Mouse (Mus musculus) midbrain, embryonic 14.5 days (tissue): ENCODE measurements at regions not wholly inside any gene's neighbourhood (a gene's known extent, or its start where the extent isn't known, plus 50 kb on each side); places are given as distances from the start of the nearest gene placed in this dataset.

Experiments
- ATAC-seq: fragments of 200-750 bp; cut with Nextera tagmentation; 2 replicates; pipeline ENCODE4 v1.8.0; 2017; ENCODE audit warnings: moderate number of reproducible peaks, moderate library complexity; ENCODE audit not compliant: low FRiP score, low TSS enrichment
- DNase-seq: peaks from one replicate; pipeline ENCODE4 v3.0.0-alpha.2; 2015
- H3K27ac ChIP-seq: fragments of 300-500 bp; sonication (generic); replicated peaks from 2 replicates; pipeline ENCODE4 v1.5.1; 2014; ENCODE audit warnings: mild to moderate bottlenecking, low read depth, low read length, moderate library complexity
- H3K27me3 ChIP-seq: fragments of 300-500 bp; sonication (generic); 2 replicates; pipeline ENCODE4 v1.6.1; 2014; ENCODE audit warnings: low read length, control low read depth, mixed read lengths; ENCODE audit not compliant: control insufficient read depth, insufficient read depth
- H3K36me3 ChIP-seq: fragments of 300-500 bp; sonication (generic); 2 replicates; pipeline ENCODE4 v1.6.1; 2014; ENCODE audit warnings: low read length, control low read depth; ENCODE audit not compliant: control insufficient read depth, insufficient read depth
- H3K4me1 ChIP-seq: fragments of 300-500 bp; sonication (generic); 2 replicates; pipeline ENCODE4 v1.6.1; 2014; ENCODE audit warnings: mild to moderate bottlenecking, antibody characterized with exemption, low read length, control low read depth; ENCODE audit not compliant: control insufficient read depth, insufficient read depth
- H3K4me2 ChIP-seq: fragments of 300-500 bp; sonication (generic); 2 replicates; pipeline ENCODE4 v1.6.1; 2014; ENCODE audit warnings: mild to moderate bottlenecking, low read length, moderate library complexity
- H3K4me3 ChIP-seq: fragments of 300-500 bp; sonication (generic); replicated peaks from 2 replicates; pipeline ENCODE4 v1.5.1; 2014; ENCODE audit warnings: low read depth, low read length
- H3K9ac ChIP-seq: fragments of 300-500 bp; sonication (generic); replicated peaks from 2 replicates; pipeline ENCODE4 v1.6.1; 2014; ENCODE audit warnings: mild to moderate bottlenecking, low read length, moderate library complexity
- H3K9me3 ChIP-seq: fragments of 300-500 bp; sonication (generic); 2 replicates; pipeline ENCODE4 v1.6.1; 2016; ENCODE audit warnings: low read length, control low read depth, mixed read lengths; ENCODE audit not compliant: control insufficient read depth
- WGBS: fragments of 180-500 bp; shearing (Covaris S2); extraction: QIAGEN DNeasy Blood & Tissue Kit; methylation state at CpG from one replicate; pipeline ENCODE4 v1.1.7; 2014; 5-methylcytosine and 5-hydroxymethylcytosine counted together

- H3K4me1 ChIP-seq = peaks cover 6% of the 10 kb centered on the region; the same call in 1 of the 2 replicates
- no peak overlapping the region for H3K4me3 ChIP-seq
- peak; percentile 7 for DNase-seq
- no peak overlapping the region for H3K4me2 ChIP-seq
- 66% methylated on average over 8 of the region's 8 CpGs for WGBS
- no peak overlapping the region for H3K9ac ChIP-seq
- no peaks in the 10 kb centered on the region for H3K9me3 ChIP-seq
- H3K27me3 ChIP-seq = no peaks in the 10 kb centered on the region
- no peaks in the 10 kb centered on the region for H3K36me3 ChIP-seq
- no peak overlapping the region for H3K27ac ChIP-seq
- ATAC-seq = no peak
Measured at GRCm38 (mm10) chr2:9422686-9423085, 458.4 kb upstream of the 4930412O13Rik start.

DNA sequence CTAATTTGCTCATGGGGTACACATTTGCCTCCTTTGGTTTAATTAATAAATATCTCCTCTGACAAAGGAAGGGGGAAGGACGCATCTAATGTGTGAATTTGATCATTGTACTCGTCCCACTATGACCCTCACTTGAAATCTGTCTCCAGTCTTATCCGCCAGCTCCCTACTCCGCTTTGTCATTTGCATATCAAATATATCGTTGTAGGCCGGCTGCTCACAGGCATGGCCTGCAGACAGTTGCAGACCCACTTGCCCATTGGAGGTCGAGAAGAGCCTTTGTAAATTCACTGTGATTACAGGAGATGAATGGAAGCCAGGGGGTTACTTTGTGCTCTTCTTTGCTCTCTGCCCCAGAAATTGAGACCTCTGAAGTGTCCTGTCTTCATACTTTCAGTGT lies 457.5 kb upstream of the 4930412O13Rik start:
- Histone ChIP-seq H3K4me2 (no peak overlapping the region), H3K36me3 (no peaks in the 10 kb centered on the region), H3K27me3 (no peaks in the 10 kb centered on the region), H3K27ac (no peak overlapping the region), H3K4me3 (no peak overlapping the region), H3K9ac (no peak overlapping the region), H3K4me1 (peaks cover 6% of the 10 kb centered on the region; the same call in 1 of the 2 replicates), H3K9me3 (no peaks in the 10 kb centered on the region)
- 4% methylated on average over 7 of the region's 7 CpGs for WGBS
- DNase-seq = peak; percentile 20
- ATAC-seq = no peak; the same call in 1 of the 2 replicates

- peak overlapping the region; percentile 80 for H3K27ac ChIP-seq
- H3K4me3 ChIP-seq = no peak overlapping the region
Measured at GRCm38 (mm10) chr2:9433110-9433940, 447.7 kb upstream of the 4930412O13Rik start.

GRCm38 (mm10) chr2:9435155-9435872 lies 445.7 kb upstream of the 4930412O13Rik start:
- ATAC-seq (peak; percentile 57), DNase-seq (peak; percentile 79)
- WGBS = 42% methylated on average over 9 of the region's 9 CpGs
- Histone ChIP-seq H3K27ac (peak overlapping the region; percentile 80), H3K4me3 (no peak overlapping the region), H3K27me3 (no peaks in the 10 kb centered on the region), H3K4me1 (peaks cover 23% of the 10 kb centered on the region; the same call in 1 of the 2 replicates), H3K9ac (no peak overlapping the region), H3K9me3 (no peaks in the 10 kb centered on the region), H3K4me2 (peak overlapping the region; percentile 25), H3K36me3 (no peaks in the 10 kb centered on the region)

More at GRCm38 (mm10) chr2:9433110-9433940, 447.7 kb upstream of the 4930412O13Rik start:
- 20% methylated on average over 17 of the region's 17 CpGs for WGBS
- no peaks in the 10 kb centered on the region for H3K36me3 ChIP-seq
- no peaks in the 10 kb centered on the region for H3K27me3 ChIP-seq
- H3K9ac ChIP-seq = no peak overlapping the region
- peak; percentile 77 for DNase-seq
- H3K4me2 ChIP-seq = peak overlapping the region; percentile 27
- peaks cover 23% of the 10 kb centered on the region; the same call in 1 of the 2 replicates for H3K4me1 ChIP-seq
- ATAC-seq = peak; percentile 44
- no peaks in the 10 kb centered on the region for H3K9me3 ChIP-seq

- no peaks in the 10 kb centered on the region for H3K4me1 ChIP-seq
- no peak overlapping the region for H3K27ac ChIP-seq
- no peak for ATAC-seq
- H3K9ac ChIP-seq = no peak overlapping the region
- H3K4me2 ChIP-seq = no peak overlapping the region
- H3K9me3 ChIP-seq = no peaks in the 10 kb centered on the region
- no peaks in the 10 kb centered on the region for H3K27me3 ChIP-seq
- H3K36me3 ChIP-seq = no peaks in the 10 kb centered on the region
- no peak for DNase-seq
- H3K4me3 ChIP-seq = no peak overlapping the region
Measured at GRCm38 (mm10) chr2:9443103-9443502, 437.9 kb upstream of the 4930412O13Rik start.

DNA sequence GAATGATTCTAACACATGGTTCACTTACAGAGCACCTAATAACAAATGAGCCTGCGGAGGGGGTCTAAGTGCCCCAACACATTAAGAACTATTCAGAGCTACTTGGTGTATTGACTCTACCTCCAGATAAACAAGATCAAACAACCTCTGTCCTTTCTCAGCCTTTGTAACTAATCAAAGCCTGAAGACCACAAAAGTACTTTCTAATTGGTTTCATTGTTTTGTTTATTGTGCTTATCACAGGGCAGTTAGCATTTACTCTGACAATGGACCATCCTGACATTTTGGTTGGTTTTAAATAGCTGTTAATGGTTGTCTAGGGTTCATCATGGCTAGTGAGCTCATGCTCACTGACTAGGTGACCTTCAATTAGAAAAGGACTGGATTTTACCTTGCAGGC lies 435.2 kb upstream of the 4930412O13Rik start:
- WGBS = 98% methylated on average over 1 of the region's 1 CpGs

GRCm38 (mm10) chr2:9464413-9464812 lies 416.6 kb upstream of the 4930412O13Rik start:
- H3K4me2 ChIP-seq = no peak overlapping the region
- H3K4me3 ChIP-seq = no peak overlapping the region
- H3K9ac ChIP-seq = 0 out of 2 replicates have a peak overlapping the region, but pooled peaks have one; percentile 22
- ATAC-seq = no peak
- H3K4me1 ChIP-seq = no peaks in the 10 kb centered on the region
- DNase-seq = no peak
- no peaks in the 10 kb centered on the region for H3K9me3 ChIP-seq
- 75% methylated on average over 4 of the region's 4 CpGs for WGBS
- H3K27me3 ChIP-seq = no peaks in the 10 kb centered on the region
- H3K27ac ChIP-seq = no peak overlapping the region
- no peaks in the 10 kb centered on the region for H3K36me3 ChIP-seq

More for the DNA sequence above, 435.2 kb upstream of the 4930412O13Rik start:
- no peak overlapping the region for H3K4me2 ChIP-seq
- no peaks in the 10 kb centered on the region for H3K9me3 ChIP-seq
- H3K36me3 ChIP-seq = no peaks in the 10 kb centered on the region
- H3K27me3 ChIP-seq = no peaks in the 10 kb centered on the region
- H3K4me1 ChIP-seq = no peaks in the 10 kb centered on the region
- H3K9ac ChIP-seq = no peak overlapping the region
- no peak overlapping the region for H3K27ac ChIP-seq
- ATAC-seq = no peak
- no peak overlapping the region for H3K4me3 ChIP-seq
- DNase-seq = no peak

GRCm38 (mm10) chr2:9464818-9465217 lies 416.2 kb upstream of the 4930412O13Rik start:
- no peaks in the 10 kb centered on the region for H3K4me1 ChIP-seq
- 59% methylated on average over 5 of the region's 5 CpGs for WGBS
- H3K9ac ChIP-seq = 0 out of 2 replicates have a peak overlapping the region, but pooled peaks have one; percentile 22

More at GRCm38 (mm10) chr2:9464818-9465217, 416.2 kb upstream of the 4930412O13Rik start:
- Histone ChIP-seq H3K9me3 (no peaks in the 10 kb centered on the region), H3K27me3 (no peaks in the 10 kb centered on the region), H3K27ac (no peak overlapping the region), H3K36me3 (no peaks in the 10 kb centered on the region), H3K4me2 (no peak overlapping the region), H3K4me3 (no peak overlapping the region)
- DNase-seq (peak; percentile 45), ATAC-seq (peak; percentile 34; the same call in 1 of the 2 replicates)
